Mouse (Mus musculus) hindbrain, embryonic 12.5 days (tissue): Measurements from ENCODE around the gene Gpr141. TPM values are rescaled to one million over a fixed set of nuclear protein-coding genes. Genes with fewer than 3 reads are reported as not detected.
"Not testable (repeated sequence)": the region's sequence is repeated elsewhere in the genome, so short reads cannot be mapped to it uniquely, and the experiment has no call there.

ENCODE experiments used
- ATAC-seq: fragments of 200-750 bp; cut with Nextera tagmentation; 2 replicates; pipeline ENCODE4 v1.8.0; 2017; ENCODE audit warnings: moderate TSS enrichment; ENCODE audit not compliant: low FRiP score
- H3K27ac ChIP-seq: fragments of 300-500 bp; sonication (generic); 2 replicates; pipeline ENCODE4 v1.5.1; 2016; ENCODE audit warnings: mild to moderate bottlenecking
- H3K27me3 ChIP-seq: fragments of 300-500 bp; sonication (generic); 2 replicates; pipeline ENCODE4 v1.6.1; 2016; ENCODE audit warnings: mild to moderate bottlenecking
- H3K36me3 ChIP-seq: fragments of 300-500 bp; sonication (generic); 2 replicates; pipeline ENCODE4 v1.6.1; 2016; ENCODE audit warnings: mild to moderate bottlenecking
- H3K4me1 ChIP-seq: fragments of 300-500 bp; sonication (generic); 2 replicates; pipeline ENCODE4 v1.6.1; 2016
- H3K4me2 ChIP-seq: fragments of 300-500 bp; sonication (generic); replicated peaks from 2 replicates; pipeline ENCODE4 v1.6.1; 2016; ENCODE audit warnings: mild to moderate bottlenecking
- H3K4me3 ChIP-seq: fragments of 300-500 bp; sonication (generic); 2 replicates; pipeline ENCODE4 v1.5.1; 2016; ENCODE audit warnings: mild to moderate bottlenecking
- H3K9ac ChIP-seq: fragments of 300-500 bp; sonication (generic); 2 replicates; pipeline ENCODE4 v1.6.1; 2016; ENCODE audit warnings: mild to moderate bottlenecking, moderate library complexity
- H3K9me3 ChIP-seq: fragments of 300-500 bp; sonication (generic); replicated peaks from 2 replicates; pipeline ENCODE4 v1.6.1; 2016; ENCODE audit warnings: mild to moderate bottlenecking
- WGBS: fragments of 180-500 bp; shearing (Covaris S2); methylation state at CpG from one replicate; pipeline ENCODE4 v1.1.7; 2016; 5-methylcytosine and 5-hydroxymethylcytosine counted together
- polyA plus RNA-seq: library from polyadenylated mRNA; unstranded; fragments of >200 nt; fragmentation: Nextera tagmentation; extraction: Ambion mirVana; gene quantifications from 2 replicates; pipeline ENCODE4 v1.2.1, GENCODE M21; 2016

Gene Gpr141
- polyA plus RNA-seq, 1 experiment from 2014 or later, result not detected

DNA sequence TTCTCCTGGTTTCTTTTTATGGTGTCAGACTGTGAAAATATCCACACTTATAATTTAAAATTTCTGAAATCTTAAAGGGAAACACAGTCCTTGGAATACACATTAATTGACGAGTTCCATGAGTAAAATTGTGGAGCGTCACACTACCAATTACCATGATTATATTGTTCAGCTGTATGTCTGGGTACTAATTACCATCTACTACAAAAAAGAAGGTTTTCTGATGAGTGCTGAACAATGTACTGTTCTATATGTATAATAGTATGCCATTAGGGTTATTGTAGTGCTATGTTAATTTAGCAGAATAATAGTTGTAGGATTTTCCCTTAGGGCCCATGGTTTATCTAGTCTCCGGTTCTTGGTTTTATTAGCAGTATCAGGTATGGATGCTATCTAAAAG lies 29.1 kb downstream of the Gpr141 start:
- H3K9ac ChIP-seq, result no peak overlapping the region
- H3K4me3 ChIP-seq, result no peak overlapping the region
- H3K9me3 ChIP-seq, result no peaks in the 10 kb centered on the region
- H3K27me3 ChIP-seq, result no peaks in the 10 kb centered on the region
- ATAC-seq, result no peak
- H3K4me1 ChIP-seq, result no peaks in the 10 kb centered on the region
- no peak overlapping the region for H3K27ac ChIP-seq
- no peak overlapping the region for H3K4me2 ChIP-seq
- 89% methylated on average over 3 of the region's 3 CpGs for WGBS
- H3K36me3 ChIP-seq, result no peaks in the 10 kb centered on the region

DNA sequence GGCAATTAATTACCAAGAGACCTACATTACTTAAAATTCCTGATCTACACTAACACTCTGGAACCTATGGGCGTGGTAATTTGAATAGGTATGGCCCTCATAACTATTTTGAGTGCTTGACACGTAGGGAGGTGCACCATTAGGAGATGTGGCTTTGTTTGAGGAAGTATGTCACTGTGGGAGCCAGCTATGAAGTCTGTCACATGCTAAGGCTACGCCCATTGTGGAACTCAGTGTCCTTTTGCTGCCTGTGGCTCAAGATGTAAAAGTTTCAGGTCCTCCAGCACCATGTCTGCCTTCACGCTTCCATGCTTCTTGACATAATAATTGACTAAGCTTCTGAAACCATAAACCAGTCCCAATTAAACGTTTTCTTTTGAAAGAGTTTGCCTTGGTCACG lies 29.6 kb downstream of the Gpr141 start:
- Histone ChIP-seq H3K27me3 (no peaks in the 10 kb centered on the region), H3K9me3 (no peaks in the 10 kb centered on the region), H3K4me2 (no peak overlapping the region), H3K4me1 (no peaks in the 10 kb centered on the region), H3K36me3 (no peaks in the 10 kb centered on the region), H3K9ac (no peak overlapping the region), H3K27ac (no peak overlapping the region), H3K4me3 (no peak overlapping the region)
- ATAC-seq, result no peak
- WGBS, result 71% methylated on average over 6 of the region's 6 CpGs

DNA sequence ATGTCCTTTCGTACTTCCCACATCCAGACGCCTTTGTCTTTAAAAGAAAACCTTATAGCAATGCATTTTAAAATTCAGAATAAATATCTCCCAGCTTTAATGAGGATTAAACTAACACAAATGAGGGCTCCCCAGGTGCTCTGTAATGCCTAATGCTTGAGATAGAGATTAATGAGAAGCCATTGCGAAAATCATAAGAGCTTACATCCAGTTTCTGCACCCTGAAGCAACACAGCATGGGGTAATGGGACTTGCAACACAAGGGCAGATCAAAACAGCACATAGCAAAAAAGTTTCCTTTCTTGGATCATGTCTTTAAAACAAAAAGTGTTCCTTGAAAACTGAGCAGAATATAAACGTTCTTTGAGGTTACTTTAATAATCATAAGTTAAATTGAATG lies 30.3 kb downstream of the Gpr141 start:
- Histone ChIP-seq H3K4me3 (no peak overlapping the region), H3K4me1 (no peaks in the 10 kb centered on the region), H3K4me2 (no peak overlapping the region), H3K9me3 (no peaks in the 10 kb centered on the region), H3K27ac (no peak overlapping the region), H3K36me3 (no peaks in the 10 kb centered on the region), H3K27me3 (no peaks in the 10 kb centered on the region), H3K9ac (no peak overlapping the region)
- no peak for ATAC-seq
- 82% methylated on average over 4 of the region's 4 CpGs for WGBS

DNA sequence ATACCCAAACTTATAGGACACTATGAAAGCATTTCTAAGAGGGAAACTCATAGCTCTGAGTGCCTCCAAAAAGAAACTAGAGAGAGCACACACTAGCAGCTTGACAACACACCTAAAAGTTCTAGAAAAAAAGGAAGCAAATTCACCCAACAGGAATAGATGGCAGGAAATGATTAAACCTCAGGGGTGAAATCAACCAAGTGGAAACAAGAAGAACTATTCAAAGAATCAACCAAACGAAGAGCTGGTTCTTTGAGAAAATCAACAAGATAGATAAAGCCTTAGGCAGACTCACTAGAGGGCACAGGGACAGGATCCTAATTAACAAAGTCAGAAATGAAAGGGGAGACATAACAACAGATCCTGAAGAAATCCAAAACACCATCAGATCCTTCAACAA lies 36.1 kb downstream of the Gpr141 start:
- not testable (repeated sequence) for H3K36me3 ChIP-seq, H3K9me3 ChIP-seq, H3K4me3 ChIP-seq, H3K27ac ChIP-seq, H3K4me2 ChIP-seq, H3K4me1 ChIP-seq, H3K27me3 ChIP-seq, H3K9ac ChIP-seq, ATAC-seq
- WGBS, result 56% methylated on average over 1 of the region's 1 CpGs

DNA sequence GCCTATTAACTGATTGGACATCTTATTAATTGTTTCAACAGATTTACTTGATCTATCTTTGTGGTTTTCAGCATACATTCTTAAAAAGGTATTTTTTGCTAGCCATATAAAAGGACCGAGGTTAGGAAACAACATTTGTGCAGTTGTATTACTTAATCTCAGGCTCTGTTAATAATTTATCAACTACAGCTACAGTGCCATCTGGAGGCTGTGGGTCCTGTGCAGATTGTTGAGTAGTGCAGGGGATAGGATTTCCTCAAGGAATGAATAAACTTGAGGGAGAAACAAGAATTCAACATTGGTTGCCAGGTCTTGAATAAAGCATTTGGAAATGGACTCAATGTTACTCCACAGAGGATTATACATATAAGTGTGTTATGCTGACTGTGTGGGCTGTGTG lies 53.9 kb downstream of the Gpr141 start:
- ATAC-seq, result no peak
- Histone ChIP-seq H3K4me3 (no peak overlapping the region), H3K36me3 (no peaks in the 10 kb centered on the region), H3K27me3 (no peaks in the 10 kb centered on the region), H3K4me2 (no peak overlapping the region), H3K4me1 (no peaks in the 10 kb centered on the region), H3K9me3 (no peaks in the 10 kb centered on the region), H3K27ac (no peak overlapping the region), H3K9ac (no peak overlapping the region)
- 84% methylated on average over 1 of the region's 1 CpGs for WGBS

DNA sequence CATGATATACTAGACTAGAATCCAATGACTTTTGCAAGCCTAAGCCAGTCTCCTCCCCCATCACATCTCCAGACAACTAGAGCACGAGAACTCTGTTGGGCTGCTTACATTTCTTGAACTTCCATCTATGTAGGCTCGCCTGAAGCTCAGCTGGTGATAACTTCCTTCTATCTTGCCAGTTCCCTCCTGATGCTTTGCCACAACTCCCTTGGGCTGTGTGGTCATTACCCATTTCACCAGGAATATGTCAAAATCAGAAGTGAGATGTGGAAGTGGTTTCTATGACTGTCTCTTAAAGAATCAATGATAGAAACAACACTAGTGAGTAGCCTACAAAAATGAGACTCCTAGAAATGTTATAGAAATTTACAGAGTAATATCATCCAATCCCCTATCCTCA lies 56.9 kb downstream of the Gpr141 start:
- Histone ChIP-seq H3K9ac (no peak overlapping the region), H3K9me3 (no peaks in the 10 kb centered on the region), H3K4me2 (no peak overlapping the region), H3K27me3 (no peaks in the 10 kb centered on the region), H3K4me1 (no peaks in the 10 kb centered on the region), H3K4me3 (no peak overlapping the region), H3K36me3 (no peaks in the 10 kb centered on the region), H3K27ac (no peak overlapping the region)
- ATAC-seq, result no peak
- WGBS, result 79% methylated on average over 2 of the region's 2 CpGs

DNA sequence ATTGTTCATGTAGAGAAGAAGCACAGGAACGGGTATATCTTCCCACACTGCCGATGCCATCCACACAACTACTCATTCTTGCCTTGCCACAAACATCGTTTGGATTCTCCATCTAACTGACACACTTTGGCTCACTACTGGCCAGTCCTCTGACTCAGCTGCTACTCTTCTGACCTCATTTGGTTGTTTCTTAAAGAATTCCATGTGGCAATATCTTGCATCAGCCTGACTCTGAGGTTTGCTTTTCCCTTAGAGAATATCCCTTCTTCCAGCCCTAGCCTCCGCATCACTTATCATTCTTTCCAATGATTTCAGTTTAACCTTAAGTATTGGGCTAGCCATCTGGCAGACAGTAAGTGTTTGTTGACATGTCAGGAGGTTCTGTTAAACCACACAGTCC lies 59.8 kb downstream of the Gpr141 start:
- no peak overlapping the region for H3K27ac ChIP-seq
- no peak for ATAC-seq

DNA sequence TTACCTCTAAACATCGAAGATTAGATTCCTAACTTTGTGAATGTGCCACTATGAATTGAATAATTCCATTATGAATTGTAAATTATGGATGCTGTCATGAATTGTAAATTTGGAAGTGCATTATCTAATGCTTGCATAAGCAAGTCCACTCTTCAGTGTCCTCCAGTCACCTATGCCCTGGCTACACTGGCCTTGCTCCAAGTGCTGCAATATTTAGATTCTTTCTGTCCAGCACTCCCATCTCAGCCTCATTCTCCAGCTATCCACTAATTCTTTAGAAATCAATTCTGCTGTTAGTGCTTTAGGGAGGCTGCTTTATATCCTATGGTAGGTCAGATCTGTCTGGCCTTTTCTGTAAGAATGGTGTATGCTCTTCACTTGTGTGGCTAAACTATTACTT lies 60.8 kb downstream of the Gpr141 start:
- Histone ChIP-seq H3K27me3 (no peaks in the 10 kb centered on the region), H3K4me2 (no peak overlapping the region), H3K9me3 (no peaks in the 10 kb centered on the region), H3K4me3 (no peak overlapping the region), H3K36me3 (no peaks in the 10 kb centered on the region), H3K27ac (no peak overlapping the region), H3K4me1 (no peaks in the 10 kb centered on the region), H3K9ac (no peak overlapping the region)
- 93% methylated on average over 1 of the region's 1 CpGs for WGBS
- ATAC-seq, result no peak

More for the DNA sequence above, 59.8 kb downstream of the Gpr141 start:
- Histone ChIP-seq H3K9ac (no peak overlapping the region), H3K27me3 (no peaks in the 10 kb centered on the region), H3K36me3 (no peaks in the 10 kb centered on the region), H3K4me1 (no peaks in the 10 kb centered on the region), H3K9me3 (no peaks in the 10 kb centered on the region), H3K4me3 (no peak overlapping the region), H3K4me2 (no peak overlapping the region)
- 85% methylated on average over 4 of the region's 4 CpGs for whole genome bisulfite sequencing

DNA sequence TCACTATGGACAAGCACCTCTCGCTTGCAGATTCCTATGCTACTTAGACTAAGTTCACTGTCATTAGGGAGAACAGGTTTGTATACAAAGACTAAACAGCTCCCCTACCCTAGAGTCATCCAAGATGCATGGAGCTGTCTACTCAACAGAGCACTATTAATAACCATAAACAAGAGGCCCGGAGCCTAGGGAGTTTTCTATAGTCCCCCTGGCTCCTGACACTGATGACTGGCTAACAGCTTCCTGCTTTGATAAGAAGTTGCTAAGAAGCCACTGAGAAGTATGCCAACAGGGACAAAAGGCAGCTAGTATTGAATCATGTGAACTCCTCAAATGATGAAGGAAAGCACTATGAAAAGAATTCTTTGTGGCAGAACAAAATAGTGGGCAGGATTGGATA lies 78.3 kb downstream of the Gpr141 start:
- Histone ChIP-seq H3K4me1 (no peaks in the 10 kb centered on the region), H3K9me3 (no peaks in the 10 kb centered on the region), H3K36me3 (no peaks in the 10 kb centered on the region), H3K27ac (no peak overlapping the region), H3K4me2 (no peak overlapping the region), H3K9ac (no peak overlapping the region), H3K4me3 (no peak overlapping the region), H3K27me3 (no peaks in the 10 kb centered on the region)
- 49% methylated on average over 2 of the region's 2 CpGs for WGBS
- ATAC-seq, result no peak

DNA sequence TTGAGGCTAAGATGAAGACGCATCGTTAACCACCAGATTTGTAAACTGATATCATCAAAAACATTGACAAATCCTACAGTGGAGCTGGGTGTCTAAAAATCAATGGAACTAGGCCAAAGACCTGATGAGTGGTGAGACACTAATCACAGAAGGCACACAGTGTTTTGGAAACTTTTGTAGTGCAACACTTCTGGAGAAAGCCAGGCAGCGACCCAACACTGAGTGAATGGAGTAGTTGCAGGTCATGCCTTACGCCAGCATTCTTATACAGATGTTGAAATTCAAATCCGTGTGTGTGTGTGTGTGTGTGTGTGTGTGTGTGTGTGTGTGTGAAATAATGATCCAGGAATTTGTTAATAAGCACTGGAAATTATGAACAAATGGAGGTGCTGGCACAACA lies 79.5 kb downstream of the Gpr141 start:
- Histone ChIP-seq H3K36me3 (no peaks in the 10 kb centered on the region), H3K27ac (no peak overlapping the region), H3K9ac (no peak overlapping the region), H3K9me3 (no peaks in the 10 kb centered on the region), H3K4me1 (no peaks in the 10 kb centered on the region), H3K4me2 (no peak overlapping the region), H3K27me3 (no peaks in the 10 kb centered on the region), H3K4me3 (no peak overlapping the region)
- no peak for ATAC-seq
- 95% methylated on average over 5 of the region's 5 CpGs for whole genome bisulfite sequencing

DNA sequence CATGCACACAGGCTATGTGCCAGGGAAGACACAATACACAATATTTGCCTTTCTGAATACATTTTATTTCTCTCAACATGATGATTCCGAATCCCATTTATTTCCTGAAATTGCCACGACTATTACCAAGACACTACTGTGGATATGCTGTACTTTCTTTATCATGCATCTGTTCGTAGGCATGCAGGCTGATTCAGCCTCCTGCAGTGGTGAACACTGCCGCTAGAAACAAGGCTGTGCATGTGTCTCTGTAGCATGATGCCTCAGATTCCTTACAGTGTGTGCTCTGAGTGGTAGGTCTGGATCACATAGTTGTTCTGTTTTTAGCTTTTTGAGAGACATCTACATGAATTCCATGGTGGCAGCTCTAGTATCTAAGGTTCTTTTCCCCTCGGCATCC lies 89.5 kb downstream of the Gpr141 start:
- Histone ChIP-seq H3K4me3 (no peak overlapping the region), H3K36me3 (no peaks in the 10 kb centered on the region), H3K4me2 (no peak overlapping the region), H3K4me1 (no peaks in the 10 kb centered on the region), H3K9ac (no peak overlapping the region), H3K27me3 (no peaks in the 10 kb centered on the region), H3K9me3 (no peaks in the 10 kb centered on the region), H3K27ac (no peak overlapping the region)
- 81% methylated on average over 5 of the region's 5 CpGs for WGBS
- ATAC-seq, result no peak

DNA sequence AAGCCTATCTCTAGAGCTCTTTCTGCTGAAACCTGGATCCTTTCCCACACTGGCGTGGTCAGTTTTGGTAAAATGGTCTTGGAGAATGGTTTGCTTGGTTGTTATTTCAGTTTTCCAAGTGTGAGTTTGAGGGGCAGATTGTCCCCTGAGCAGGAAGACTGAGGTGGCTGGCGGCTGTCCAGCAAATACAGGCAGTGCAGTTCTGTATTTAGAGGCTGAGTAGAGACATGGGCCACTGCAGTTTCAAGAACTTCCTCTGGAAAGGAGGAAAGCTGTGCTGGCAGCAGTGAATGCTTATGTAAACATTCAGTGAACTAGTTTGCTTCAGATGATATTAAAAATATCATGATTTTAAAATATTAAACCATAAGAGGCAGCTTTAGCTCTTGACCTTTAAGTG lies 93.2 kb downstream of the Gpr141 start:
- Histone ChIP-seq H3K27ac (no peak overlapping the region), H3K9ac (no peak overlapping the region), H3K9me3 (no peaks in the 10 kb centered on the region), H3K27me3 (no peaks in the 10 kb centered on the region), H3K4me1 (no peaks in the 10 kb centered on the region), H3K4me3 (no peak overlapping the region), H3K4me2 (no peak overlapping the region), H3K36me3 (no peaks in the 10 kb centered on the region)
- no peak for ATAC-seq
- WGBS, result 81% methylated on average over 2 of the region's 2 CpGs

DNA sequence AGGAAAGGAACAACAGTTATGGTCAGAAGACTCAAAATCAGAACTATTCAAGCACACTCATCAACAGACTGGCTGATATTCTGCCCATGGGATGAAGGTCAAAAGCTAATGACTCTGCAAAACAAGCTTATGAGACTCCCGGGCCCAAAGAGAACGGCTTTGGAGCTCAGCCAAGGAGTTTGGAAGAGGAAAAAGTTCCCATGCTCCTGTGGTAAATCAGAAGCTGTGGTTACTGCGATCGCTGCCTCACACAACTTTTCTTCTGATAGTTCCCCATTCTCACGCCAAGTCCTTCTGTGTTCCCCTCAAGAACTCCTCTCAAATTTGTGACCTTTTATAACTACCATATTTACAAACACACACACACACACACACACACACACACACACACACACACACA lies 105.1 kb downstream of the Gpr141 start:
- no peaks in the 10 kb centered on the region for H3K36me3 ChIP-seq
- no peak for ATAC-seq
- H3K4me2 ChIP-seq, result no peak overlapping the region

DNA sequence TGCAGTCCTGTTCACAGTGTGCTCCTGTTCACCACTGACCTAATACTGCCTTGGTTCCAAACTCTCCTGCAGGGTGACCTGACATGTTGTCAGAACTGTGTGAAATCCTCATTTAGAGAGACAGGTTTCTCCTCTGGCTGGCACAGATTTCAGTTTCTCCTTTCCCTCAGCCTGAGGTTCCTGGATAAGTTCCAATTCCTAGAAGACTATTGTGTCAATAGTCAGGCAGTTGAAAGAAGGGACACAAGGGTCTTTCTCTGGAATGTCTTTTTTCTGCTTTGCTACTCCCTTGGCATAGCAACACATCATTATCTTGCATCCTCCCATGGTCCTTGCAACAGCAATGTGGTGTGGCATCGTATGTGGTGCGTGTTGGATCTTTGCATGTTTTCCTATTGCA lies 106.9 kb downstream of the Gpr141 start:
- H3K9ac ChIP-seq, result no peak overlapping the region
- H3K4me2 ChIP-seq, result no peak overlapping the region
- H3K27me3 ChIP-seq, result no peaks in the 10 kb centered on the region
- no peaks in the 10 kb centered on the region for H3K36me3 ChIP-seq
- no peaks in the 10 kb centered on the region for H3K9me3 ChIP-seq
- H3K4me3 ChIP-seq, result no peak overlapping the region
- no peaks in the 10 kb centered on the region for H3K4me1 ChIP-seq
- 76% methylated on average over 2 of the region's 2 CpGs for WGBS
- no peak overlapping the region for H3K27ac ChIP-seq
- ATAC-seq, result no peak

More for the DNA sequence above, 105.1 kb downstream of the Gpr141 start:
- no peak overlapping the region for H3K9ac ChIP-seq
- no peak overlapping the region for H3K27ac ChIP-seq
- no peaks in the 10 kb centered on the region for H3K9me3 ChIP-seq
- no peak overlapping the region for H3K4me3 ChIP-seq
- no peaks in the 10 kb centered on the region for H3K27me3 ChIP-seq
- H3K4me1 ChIP-seq, result no peaks in the 10 kb centered on the region
- WGBS, result 81% methylated on average over 5 of the region's 5 CpGs
